Mouse (Mus musculus) lung, embryonic 14.5 days (tissue): ENCODE results near the gene Micu1. TPM values are rescaled to one million over a fixed set of nuclear protein-coding genes. Genes with fewer than 3 reads are reported as not detected.

Experiments
- ATAC-seq: fragments of 200-750 bp; cut with Nextera tagmentation; 2 replicates; pipeline ENCODE4 v1.8.0; 2017; ENCODE audit warnings: mild to moderate bottlenecking, moderate TSS enrichment, moderate library complexity; ENCODE audit not compliant: insufficient read depth
- DNase-seq: peaks from one replicate; pipeline ENCODE4 v3.0.0-alpha.2; 2015
- H3K27ac ChIP-seq: fragments of 300-500 bp; sonication (generic); 2 replicates; pipeline ENCODE4 v1.5.1; 2014; ENCODE audit warnings: low read depth, mild to moderate bottlenecking, moderate library complexity
- H3K27me3 ChIP-seq: fragments of 300-500 bp; sonication (generic); 2 replicates; pipeline ENCODE4 v1.6.1; 2014; ENCODE audit warnings: low read length, control low read depth; ENCODE audit not compliant: insufficient read depth
- H3K36me3 ChIP-seq: fragments of 300-500 bp; sonication (generic); 2 replicates; pipeline ENCODE4 v1.6.1; 2014; ENCODE audit warnings: control low read depth; ENCODE audit not compliant: insufficient read depth
- H3K4me1 ChIP-seq: fragments of 300-500 bp; sonication (generic); 2 replicates; pipeline ENCODE4 v1.6.1; 2014; ENCODE audit warnings: antibody characterized with exemption, control low read depth; ENCODE audit not compliant: insufficient read depth
- H3K4me2 ChIP-seq: fragments of 300-500 bp; sonication (generic); 2 replicates; pipeline ENCODE4 v1.6.1; 2014; ENCODE audit warnings: mild to moderate bottlenecking
- H3K4me3 ChIP-seq: fragments of 300-500 bp; sonication (generic); 2 replicates; pipeline ENCODE4 v1.5.1; 2014; ENCODE audit warnings: low read depth, low read length
- H3K9ac ChIP-seq: fragments of 300-500 bp; sonication (generic); 2 replicates; pipeline ENCODE4 v1.6.1; 2014
- H3K9me3 ChIP-seq: fragments of 300-500 bp; sonication (generic); 2 replicates; pipeline ENCODE4 v1.6.1; 2016; ENCODE audit warnings: low read depth, low read length, control low read depth
- CTCF ChIP-seq: IDR thresholded peaks from 2 replicates; pipeline ENCODE4 v1.5.1; 2016; ENCODE audit warnings: antibody characterized with exemption, low read depth
- WGBS: fragments of 180-500 bp; shearing (Covaris S2); extraction: QIAGEN DNeasy Blood & Tissue Kit; methylation state at CpG from one replicate; pipeline ENCODE4 v1.1.7; 2014; 5-methylcytosine and 5-hydroxymethylcytosine counted together
- polyA plus RNA-seq: library from polyadenylated mRNA; unstranded; fragments of >200 nt; fragmentation: Nextera tagmentation; extraction: Ambion mirVana; gene quantifications from 2 replicates; pipeline ENCODE4 v1.2.1, GENCODE M21; 2014

The Micu1 gene
- polyA plus RNA-seq, 1 experiment from 2014 or later, result 83.9 TPM

DNA sequence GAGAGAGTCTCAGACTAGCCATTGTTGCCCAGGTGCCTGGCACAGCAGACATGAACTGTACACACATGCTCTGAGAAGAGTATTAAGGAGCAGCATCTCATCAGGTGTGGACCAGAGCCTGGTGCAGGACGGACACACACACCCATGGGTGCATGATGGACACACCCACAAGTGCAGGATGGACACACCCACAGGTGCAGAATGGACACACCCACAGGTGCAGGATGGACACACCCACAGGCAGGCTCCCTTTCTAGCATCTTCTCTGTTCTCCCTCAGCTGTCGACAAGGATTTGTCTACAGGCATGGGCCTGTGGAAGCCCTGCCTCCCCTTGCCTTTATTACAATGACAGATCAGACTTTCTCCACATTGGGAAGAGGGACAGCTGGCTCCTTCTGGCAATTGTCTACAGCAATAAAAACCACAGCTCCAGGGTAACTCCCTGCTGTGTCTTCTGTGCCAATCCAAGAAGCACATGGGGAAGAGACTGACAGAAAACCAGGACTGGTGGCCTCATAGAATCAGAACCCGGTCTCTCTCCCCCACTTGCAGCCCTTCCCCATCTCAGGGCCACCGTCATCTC is 107.8 kb downstream of the Micu1 start:
- TF ChIP-seq CTCF, result no peak
- Histone ChIP-seq H3K9ac (no peak overlapping the region), H3K4me1 (no peaks in the 10 kb centered on the region), H3K9me3 (no peaks in the 10 kb centered on the region), H3K4me2 (no peak overlapping the region), H3K4me3 (no peak overlapping the region), H3K27me3 (no peaks in the 10 kb centered on the region), H3K27ac (no peak overlapping the region), H3K36me3 (no peaks in the 10 kb centered on the region; the same call in 1 of the 2 replicates)
- ATAC-seq (no peak), DNase-seq (no peak)
- 69% methylated on average over 4 of the region's 4 CpGs for WGBS

DNA sequence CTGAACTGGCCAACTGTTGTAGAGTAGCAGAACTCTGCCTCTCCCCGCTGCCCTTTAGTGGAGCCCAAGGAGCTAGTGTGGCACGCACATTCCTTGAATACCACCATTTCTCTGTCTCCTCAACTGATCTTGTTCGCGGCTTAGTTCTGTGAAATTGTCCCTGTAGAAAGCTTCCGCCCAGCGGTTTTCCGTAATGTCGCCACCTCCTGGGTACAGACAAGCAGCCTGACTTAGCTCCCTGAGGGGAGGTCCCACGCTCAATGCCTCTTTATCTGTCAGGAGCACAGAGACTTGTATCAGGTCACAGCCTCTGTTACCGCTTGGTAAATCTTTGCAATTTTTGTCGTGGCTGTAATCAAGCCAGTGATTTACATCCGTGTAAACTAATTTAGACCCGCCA is 110.7 kb downstream of the Micu1 start:
- Histone ChIP-seq H3K27me3 (no peaks in the 10 kb centered on the region), H3K4me1 (no peaks in the 10 kb centered on the region), H3K9ac (no peak overlapping the region), H3K4me2 (no peak overlapping the region), H3K4me3 (no peak overlapping the region), H3K9me3 (no peaks in the 10 kb centered on the region), H3K36me3 (no peaks in the 10 kb centered on the region; the same call in 1 of the 2 replicates), H3K27ac (no peak overlapping the region)
- peak; percentile 28; the same call in 1 of the 2 replicates for ATAC-seq
- 24% methylated on average over 13 of the region's 13 CpGs for WGBS
- DNase-seq, result peak; percentile 72
- peak; percentile 53 for TF ChIP-seq CTCF

- H3K9ac ChIP-seq, result no peak overlapping the region
- no peaks in the 10 kb centered on the region; the same call in 1 of the 2 replicates for H3K36me3 ChIP-seq
- no peaks in the 10 kb centered on the region for H3K9me3 ChIP-seq
- H3K4me2 ChIP-seq, result no peak overlapping the region
- no peak for TF ChIP-seq CTCF
- no peak overlapping the region for H3K27ac ChIP-seq
- no peaks in the 10 kb centered on the region for H3K4me1 ChIP-seq
- H3K27me3 ChIP-seq, result no peaks in the 10 kb centered on the region
- no peak for DNase-seq
- H3K4me3 ChIP-seq, result no peak overlapping the region
- WGBS, result 88% methylated on average over 9 of the region's 9 CpGs
- no peak for ATAC-seq
These were observed 111.5 kb downstream of the Micu1 start for GRCm38 (mm10) chr10:59813759-59814158.

DNA sequence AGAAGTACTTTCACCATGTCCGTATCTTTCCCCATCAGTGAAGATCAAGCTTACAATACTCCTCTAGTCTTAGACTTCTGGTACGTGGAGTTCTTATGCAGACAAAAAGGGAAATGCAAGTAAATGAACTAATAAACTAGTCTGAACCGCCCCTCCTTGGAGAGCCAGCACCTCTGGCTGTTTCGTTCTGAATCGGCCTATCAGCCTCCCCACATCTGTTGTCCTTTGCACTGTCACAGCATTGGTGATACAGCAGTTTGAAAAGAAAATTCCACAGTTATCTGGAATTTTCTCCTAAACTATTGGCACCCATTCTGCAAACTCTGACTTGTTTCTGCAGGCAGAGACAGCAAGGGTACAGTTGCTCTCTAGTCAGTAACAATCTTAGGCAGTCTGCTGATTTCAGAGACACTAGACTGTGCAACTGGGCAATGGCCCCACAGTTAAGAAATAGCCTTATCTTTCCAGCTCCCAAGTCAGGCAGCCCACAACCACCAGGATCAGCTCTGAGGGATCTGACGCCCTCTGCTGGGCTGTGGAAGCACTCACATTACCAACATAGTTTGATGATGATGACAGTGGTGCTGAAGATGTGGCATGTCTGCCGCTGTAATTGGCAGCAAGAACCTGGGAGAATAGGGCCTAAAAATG is 112.4 kb downstream of the Micu1 start:
- no peak overlapping the region for H3K27ac ChIP-seq
- H3K4me1 ChIP-seq, result no peaks in the 10 kb centered on the region
- H3K4me3 ChIP-seq, result no peak overlapping the region
- DNase-seq (peak; percentile 69), ATAC-seq (no peak)
- H3K9me3 ChIP-seq, result no peaks in the 10 kb centered on the region
- no peak overlapping the region for H3K4me2 ChIP-seq
- 73% methylated on average over 7 of the region's 7 CpGs for WGBS
- TF ChIP-seq CTCF, result peak; percentile 74
- no peak overlapping the region for H3K9ac ChIP-seq
- H3K27me3 ChIP-seq, result no peaks in the 10 kb centered on the region
- no peaks in the 10 kb centered on the region; the same call in 1 of the 2 replicates for H3K36me3 ChIP-seq

DNA sequence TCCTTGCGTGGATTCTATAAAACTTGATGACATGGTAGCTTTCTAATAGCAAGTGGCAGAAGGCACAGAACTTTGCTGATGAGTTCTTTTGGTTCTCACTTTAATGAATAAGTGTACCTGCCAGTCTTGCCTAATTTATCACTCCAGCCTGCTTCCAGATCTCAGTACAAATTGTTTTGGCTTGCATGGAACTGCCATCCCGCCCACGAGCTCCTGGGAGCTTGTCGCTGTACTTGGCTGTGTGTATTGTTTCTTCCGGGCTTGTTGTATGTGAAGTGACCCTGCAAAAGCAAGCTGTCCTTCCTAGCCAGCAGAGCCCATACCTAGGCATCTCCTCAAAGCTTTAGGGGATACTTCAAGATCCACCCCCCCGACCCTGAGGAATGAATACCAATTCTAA is 114.3 kb downstream of the Micu1 start:
- Histone ChIP-seq H3K27ac (no peak overlapping the region), H3K4me3 (no peak overlapping the region), H3K9ac (no peak overlapping the region), H3K4me2 (no peak overlapping the region), H3K27me3 (no peaks in the 10 kb centered on the region), H3K9me3 (no peaks in the 10 kb centered on the region), H3K4me1 (no peaks in the 10 kb centered on the region), H3K36me3 (no peaks in the 10 kb centered on the region)
- 83% methylated on average over 6 of the region's 6 CpGs for WGBS
- DNase-seq (no peak), ATAC-seq (no peak)
- TF ChIP-seq CTCF, result no peak

DNA sequence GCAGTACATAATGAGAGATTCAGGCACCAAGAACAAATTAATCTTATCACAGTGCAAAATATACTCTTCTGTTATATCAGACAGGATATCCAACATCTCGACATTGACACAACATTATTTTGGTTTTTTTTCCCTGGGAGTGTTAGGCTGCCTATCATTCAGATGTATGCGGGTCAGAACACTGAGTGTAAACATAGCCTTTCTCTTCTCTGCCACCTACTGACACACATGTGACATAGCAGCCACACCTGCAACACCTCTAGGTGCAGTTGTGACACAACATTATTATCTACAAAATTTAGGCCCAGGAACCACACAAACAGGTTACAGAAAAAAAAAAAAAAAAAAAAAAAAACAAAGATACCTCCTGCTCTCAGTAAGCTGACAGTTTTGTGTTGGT is 115.3 kb downstream of the Micu1 start:
- no peak for ATAC-seq
- H3K9ac ChIP-seq, result no peak overlapping the region
- no peak overlapping the region for H3K4me2 ChIP-seq

GRCm38 (mm10) chr10:59817991-59818390 is 115.7 kb downstream of the Micu1 start:
- no peak for TF ChIP-seq CTCF
- H3K27me3 ChIP-seq, result no peaks in the 10 kb centered on the region
- no peaks in the 10 kb centered on the region for H3K4me1 ChIP-seq
- H3K36me3 ChIP-seq, result no peaks in the 10 kb centered on the region
- no peaks in the 10 kb centered on the region for H3K9me3 ChIP-seq
- ATAC-seq, result no peak
- no peak overlapping the region for H3K4me3 ChIP-seq
- WGBS, result 75% methylated on average over 8 of the region's 8 CpGs
- DNase-seq, result no peak
- H3K9ac ChIP-seq, result no peak overlapping the region
- no peak overlapping the region for H3K4me2 ChIP-seq
- H3K27ac ChIP-seq, result no peak overlapping the region

More for the DNA sequence above, 115.3 kb downstream of the Micu1 start:
- no peaks in the 10 kb centered on the region for H3K4me1 ChIP-seq
- peak; percentile 66 for TF ChIP-seq CTCF
- 40% methylated on average over 2 of the region's 2 CpGs for WGBS
- DNase-seq, result peak; percentile 37
- no peak overlapping the region for H3K27ac ChIP-seq
- no peaks in the 10 kb centered on the region for H3K9me3 ChIP-seq
- no peak overlapping the region for H3K4me3 ChIP-seq
- H3K36me3 ChIP-seq, result no peaks in the 10 kb centered on the region
- no peaks in the 10 kb centered on the region for H3K27me3 ChIP-seq
